Comparison of ENCODE assay signal across 20 mouse cellular contexts in genomic region chr3:109807211-109807934, GRCm38 (mm10).
DNase-seq lines count a peak whose midpoint lies in the region; ATAC-seq lines count a peak whose summit lies in the region.
"Had no signal": no experiment of that assay in that cellular context is flagged by ENCODE, and none has a peak within 500 bp of the region (broad histone marks: within the 10 kb centered on the region; RNA-seq: fewer than 3 reads in every experiment).

No protein-coding gene starts in this region.

- H3K27me3 ChIP-seq in forebrain, embryonic 13.5 days, result no peaks in the 10 kb centered on the region
- no peaks in the 10 kb centered on the region for H3K27me3 ChIP-seq in forebrain, embryonic 15.5 days
- no peaks in the 10 kb centered on the region for H3K27me3 ChIP-seq in neural tube, embryonic 12.5 days (replicated peaks)
- H3K27me3 ChIP-seq in midbrain, embryonic 13.5 days, result no peaks in the 10 kb centered on the region
- H3K27me3 ChIP-seq: forebrain, embryonic 12.5 days; heart, embryonic 12.5 days; lung, embryonic 15.5 days had no signal

- H3K4me3 ChIP-seq in forebrain, embryonic 13.5 days, result no peak overlapping the region
- H3K4me3 ChIP-seq in forebrain, embryonic 15.5 days, result no peak overlapping the region
- no peak overlapping the region for H3K4me3 ChIP-seq in neural tube, embryonic 12.5 days
- no peak overlapping the region for H3K4me3 ChIP-seq in midbrain, embryonic 13.5 days (replicated peaks)
- H3K4me3 ChIP-seq: forebrain, embryonic 12.5 days; heart, embryonic 12.5 days; lung, embryonic 15.5 days had no signal

- WGBS in forebrain, embryonic 13.5 days, result 70% methylated on average over 6 of the region's 6 CpGs
- 75% methylated on average over 6 of the region's 6 CpGs for WGBS in forebrain, embryonic 15.5 days
- 66% methylated on average over 6 of the region's 6 CpGs for WGBS in neural tube, embryonic 12.5 days
- 65% methylated on average over 6 of the region's 6 CpGs for WGBS in midbrain, embryonic 13.5 days

- DNase-seq in neural tube, embryonic 10.5 days (ENCODE audit: extremely low spot score, low spot score), result no peak
- DNase-seq in lung, postnatal 36 days, result no peak
- DNase-seq in ovary, postnatal 10 days (ENCODE audit: low spot score), result no peak
- DNase-seq: cerebellum, adult 9-11 months; gastrocnemius, postnatal 10 days; heart, adult 11 months; heart, postnatal 14 days; kidney, adult 2 months; kidney, postnatal 14 days; retina, postnatal 1 day; right cerebral cortex, postnatal 4 days; thymus, postnatal 36 days had no signal

- no peak overlapping the region for H3K9ac ChIP-seq in forebrain, embryonic 13.5 days
- H3K9ac ChIP-seq in forebrain, embryonic 15.5 days (replicated peaks), result no peak overlapping the region
- H3K9ac ChIP-seq in neural tube, embryonic 12.5 days, result no peak overlapping the region
- no peak overlapping the region for H3K9ac ChIP-seq in midbrain, embryonic 13.5 days (replicated peaks)
- H3K9ac ChIP-seq: forebrain, embryonic 12.5 days; heart, embryonic 12.5 days; liver, embryonic 14.5 days; lung, embryonic 15.5 days had no signal

- H3K4me1 ChIP-seq in forebrain, embryonic 13.5 days, result no peaks in the 10 kb centered on the region
- no peaks in the 10 kb centered on the region for H3K4me1 ChIP-seq in forebrain, embryonic 15.5 days
- H3K4me1 ChIP-seq in neural tube, embryonic 12.5 days, result no peaks in the 10 kb centered on the region
- H3K4me1 ChIP-seq in midbrain, embryonic 13.5 days (replicated peaks), result peaks cover 13% of the 10 kb centered on the region; the same call in 1 of the 2 replicates
- H3K4me1 ChIP-seq: heart, embryonic 12.5 days; lung, embryonic 15.5 days had no signal

- H3K27ac ChIP-seq in forebrain, embryonic 13.5 days, result no peak overlapping the region
- no peak overlapping the region for H3K27ac ChIP-seq in forebrain, embryonic 15.5 days (replicated peaks)
- no peak overlapping the region for H3K27ac ChIP-seq in neural tube, embryonic 12.5 days
- no peak overlapping the region for H3K27ac ChIP-seq in midbrain, embryonic 13.5 days
- H3K27ac ChIP-seq: forebrain, embryonic 12.5 days; liver, embryonic 14.5 days; lung, embryonic 15.5 days had no signal

- H3K9me3 ChIP-seq in forebrain, embryonic 13.5 days (replicated peaks), result no peaks in the 10 kb centered on the region
- no peaks in the 10 kb centered on the region for H3K9me3 ChIP-seq in forebrain, embryonic 15.5 days
- no peaks in the 10 kb centered on the region for H3K9me3 ChIP-seq in neural tube, embryonic 12.5 days
- H3K9me3 ChIP-seq in midbrain, embryonic 13.5 days, result no peaks in the 10 kb centered on the region
- H3K9me3 ChIP-seq: forebrain, embryonic 12.5 days; heart, embryonic 12.5 days; lung, embryonic 15.5 days had no signal

- H3K36me3 ChIP-seq in forebrain, embryonic 13.5 days (ENCODE audit: poor library complexity, severe bottlenecking), result no peaks in the 10 kb centered on the region
- no peaks in the 10 kb centered on the region for H3K36me3 ChIP-seq in forebrain, embryonic 15.5 days
- no peaks in the 10 kb centered on the region for H3K36me3 ChIP-seq in neural tube, embryonic 12.5 days
- H3K36me3 ChIP-seq in midbrain, embryonic 13.5 days, result no peaks in the 10 kb centered on the region
- H3K36me3 ChIP-seq: forebrain, embryonic 12.5 days; heart, embryonic 12.5 days; lung, embryonic 15.5 days had no signal

- ATAC-seq in forebrain, embryonic 13.5 days, result peak; percentile 43; the same call in 1 of the 2 replicates
- ATAC-seq in forebrain, embryonic 15.5 days (replicated peaks), result no peak
- peak; percentile 61; the same call in 1 of the 2 replicates for ATAC-seq in neural tube, embryonic 12.5 days (ENCODE audit: low FRiP score, low read depth)
- peak; percentile 58; the same call in 1 of the 2 replicates for ATAC-seq in midbrain, embryonic 13.5 days

- H3K4me2 ChIP-seq in forebrain, embryonic 13.5 days, result no peak overlapping the region
- no peak overlapping the region for H3K4me2 ChIP-seq in forebrain, embryonic 15.5 days (replicated peaks)
- H3K4me2 ChIP-seq in neural tube, embryonic 12.5 days (replicated peaks), result no peak overlapping the region
- no peak overlapping the region for H3K4me2 ChIP-seq in midbrain, embryonic 13.5 days (replicated peaks)
- H3K4me2 ChIP-seq: forebrain, embryonic 12.5 days; heart, embryonic 12.5 days; lung, embryonic 15.5 days had no signal
